ENCODE assay signal across 19 mouse cellular contexts in the genomic region with DNA sequence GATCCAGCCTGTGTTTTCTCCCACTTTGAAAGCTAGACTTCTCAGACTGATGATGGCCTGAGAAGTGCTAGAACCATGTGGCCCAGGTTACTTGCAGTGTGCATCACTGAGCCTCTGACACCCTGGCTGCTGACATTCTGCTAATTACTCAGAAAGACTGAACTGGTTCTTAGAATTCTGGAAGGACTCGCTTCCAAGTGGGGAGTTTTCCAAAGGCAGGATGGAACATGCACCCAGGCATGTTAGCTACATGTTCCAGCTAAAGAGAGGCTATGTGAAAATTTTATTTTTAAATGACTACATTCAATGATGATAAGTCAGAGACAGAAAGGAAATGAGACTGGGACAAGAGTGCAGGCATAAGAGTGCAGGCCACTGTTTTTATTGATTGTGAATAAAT.
"Had no signal": no experiment of that assay in that cellular context is flagged by ENCODE, and none has a peak within 500 bp of the region (broad histone marks: within the 10 kb centered on the region; RNA-seq: fewer than 3 reads in every experiment).

No protein-coding gene starts in this region.

- H3K4me3 ChIP-seq: lung, embryonic 15.5 days; midbrain, embryonic 10.5 days; midbrain, embryonic 12.5 days; myocyte; neural tube, embryonic 13.5 days; neural tube, embryonic 15.5 days; stomach, embryonic 15.5 days had no signal

- H3K9me3 ChIP-seq: lung, embryonic 15.5 days; midbrain, embryonic 10.5 days; midbrain, embryonic 12.5 days; neural tube, embryonic 13.5 days; neural tube, embryonic 15.5 days; stomach, embryonic 15.5 days had no signal

- H3K4me2 ChIP-seq: lung, embryonic 15.5 days; midbrain, embryonic 12.5 days; neural tube, embryonic 13.5 days; neural tube, embryonic 15.5 days; stomach, embryonic 15.5 days had no signal

- DNase-seq: liver, postnatal 0 days; lung, adult 2 months; lung, postnatal 14 days; lung, postnatal 4 days; midbrain, embryonic 14.5 days; right cerebral cortex, postnatal 14 days; thymus, adult 2 months; thymus, postnatal 25 days; thymus, postnatal 4 days had no signal

- ATAC-seq: liver, postnatal 0 days; lung, postnatal 0 days; midbrain, embryonic 16.5 days had no signal

- H3K4me1 ChIP-seq: lung, embryonic 15.5 days; midbrain, embryonic 10.5 days; midbrain, embryonic 12.5 days; neural tube, embryonic 15.5 days; stomach, embryonic 15.5 days had no signal

- H3K36me3 ChIP-seq: lung, embryonic 15.5 days; midbrain, embryonic 10.5 days; midbrain, embryonic 12.5 days; neural tube, embryonic 13.5 days; neural tube, embryonic 15.5 days; stomach, embryonic 15.5 days had no signal

- H3K27ac ChIP-seq: lung, embryonic 15.5 days; midbrain, embryonic 10.5 days; midbrain, embryonic 12.5 days; neural tube, embryonic 13.5 days; neural tube, embryonic 15.5 days; stomach, embryonic 15.5 days; stomach, postnatal 0 days had no signal

- H3K9ac ChIP-seq: liver, postnatal 0 days; lung, embryonic 15.5 days; midbrain, embryonic 12.5 days; neural tube, embryonic 13.5 days; neural tube, embryonic 15.5 days; stomach, embryonic 15.5 days had no signal

- H3K27me3 ChIP-seq: lung, embryonic 15.5 days; midbrain, embryonic 12.5 days; neural tube, embryonic 13.5 days; neural tube, embryonic 15.5 days; stomach, embryonic 15.5 days had no signal
